Mouse (Mus musculus): ENCODE measurements at regions not wholly inside any gene's neighbourhood (a gene's known extent, or its start where the extent isn't known, plus 50 kb on each side); places are given as distances from the start of the nearest gene placed in this dataset.
A peak's percentile ranks its signal among the peaks of the same experiment; 100 is the strongest.

GRCm38 (mm10) chr2:82360224-82360623 is 307.2 kb downstream of the Zfp804a start:
- H3K4me2 ChIP-seq = no peak overlapping the region
- no peaks in the 10 kb centered on the region for H3K4me1 ChIP-seq
- 86% methylated on average over 9 of the region's 9 CpGs for WGBS
- no peak overlapping the region for H3K4me3 ChIP-seq
- H3K36me3 ChIP-seq (ENCODE audit: poor library complexity, severe bottlenecking) = no peaks in the 10 kb centered on the region
- no peak for ATAC-seq
- no peaks in the 10 kb centered on the region for H3K27me3 ChIP-seq
- H3K9me3 ChIP-seq (replicated peaks) = no peaks in the 10 kb centered on the region
- no peak overlapping the region for H3K9ac ChIP-seq
- H3K27ac ChIP-seq = no peak overlapping the region

GRCm38 (mm10) chr2:82373152-82373551 is 320.1 kb downstream of the Zfp804a start:
- 76% methylated on average over 3 of the region's 3 CpGs for WGBS
- Histone ChIP-seq H3K4me2 (no peak overlapping the region), H3K4me1 (no peaks in the 10 kb centered on the region), H3K9ac (no peak overlapping the region), H3K9me3 (replicated peaks) (no peaks in the 10 kb centered on the region), H3K4me3 (no peak overlapping the region), H3K27ac (no peak overlapping the region), H3K36me3 (ENCODE audit: poor library complexity, severe bottlenecking) (no peaks in the 10 kb centered on the region), H3K27me3 (no peaks in the 10 kb centered on the region)
- peak; percentile 50; the same call in 1 of the 2 replicates for ATAC-seq

GRCm38 (mm10) chr2:82378476-82378875 is 325.5 kb downstream of the Zfp804a start:
- H3K4me2 ChIP-seq = no peak overlapping the region
- H3K9me3 ChIP-seq (replicated peaks) = no peaks in the 10 kb centered on the region
- no peaks in the 10 kb centered on the region for H3K27me3 ChIP-seq
- H3K36me3 ChIP-seq (ENCODE audit: poor library complexity, severe bottlenecking) = no peaks in the 10 kb centered on the region
- no peak for ATAC-seq
- no peaks in the 10 kb centered on the region for H3K4me1 ChIP-seq
- no peak overlapping the region for H3K27ac ChIP-seq
- H3K4me3 ChIP-seq = no peak overlapping the region
- no peak overlapping the region for H3K9ac ChIP-seq

- no peaks in the 10 kb centered on the region for H3K9me3 ChIP-seq (replicated peaks)
- no peak overlapping the region for H3K9ac ChIP-seq
- no peak for ATAC-seq
- 79% methylated on average over 2 of the region's 2 CpGs for WGBS
- H3K4me3 ChIP-seq = no peak overlapping the region
- H3K4me1 ChIP-seq = no peaks in the 10 kb centered on the region
- no peak overlapping the region for H3K27ac ChIP-seq
- H3K36me3 ChIP-seq (ENCODE audit: poor library complexity, severe bottlenecking) = no peaks in the 10 kb centered on the region
- no peak overlapping the region for H3K4me2 ChIP-seq
- H3K27me3 ChIP-seq = no peaks in the 10 kb centered on the region
Measured at GRCm38 (mm10) chr2:82385123-82385522, 332.1 kb downstream of the Zfp804a start.

- Histone ChIP-seq H3K9ac (no peak overlapping the region), H3K4me2 (no peak overlapping the region), H3K27me3 (no peaks in the 10 kb centered on the region), H3K27ac (no peak overlapping the region), H3K9me3 (replicated peaks) (no peaks in the 10 kb centered on the region), H3K4me1 (no peaks in the 10 kb centered on the region), H3K36me3 (ENCODE audit: poor library complexity, severe bottlenecking) (no peaks in the 10 kb centered on the region), H3K4me3 (no peak overlapping the region)
- 69% methylated on average over 1 of the region's 1 CpGs for WGBS
- no peak for ATAC-seq
Measured at GRCm38 (mm10) chr2:82387744-82388143, 334.7 kb downstream of the Zfp804a start.

- Histone ChIP-seq H3K36me3 (ENCODE audit: poor library complexity, severe bottlenecking) (no peaks in the 10 kb centered on the region), H3K4me3 (no peak overlapping the region), H3K4me2 (no peak overlapping the region), H3K27me3 (no peaks in the 10 kb centered on the region), H3K4me1 (no peaks in the 10 kb centered on the region), H3K9ac (no peak overlapping the region), H3K27ac (no peak overlapping the region), H3K9me3 (replicated peaks) (no peaks in the 10 kb centered on the region)
- no peak for ATAC-seq
- 76% methylated on average over 4 of the region's 4 CpGs for WGBS
Measured at GRCm38 (mm10) chr2:82395426-82395825, 342.4 kb downstream of the Zfp804a start.

- Histone ChIP-seq H3K27ac (no peak overlapping the region), H3K9me3 (replicated peaks) (no peaks in the 10 kb centered on the region), H3K4me2 (no peak overlapping the region), H3K27me3 (no peaks in the 10 kb centered on the region), H3K4me1 (no peaks in the 10 kb centered on the region), H3K4me3 (no peak overlapping the region), H3K9ac (no peak overlapping the region), H3K36me3 (ENCODE audit: poor library complexity, severe bottlenecking) (no peaks in the 10 kb centered on the region)
- ATAC-seq = no peak
Measured at GRCm38 (mm10) chr2:82445706-82446105, 392.7 kb downstream of the Zfp804a start.

GRCm38 (mm10) chr2:82455743-82456142 is 402.7 kb downstream of the Zfp804a start:
- H3K4me3 ChIP-seq = no peak overlapping the region
- no peaks in the 10 kb centered on the region for H3K9me3 ChIP-seq (replicated peaks)
- WGBS = 86% methylated on average over 3 of the region's 3 CpGs
- no peak overlapping the region for H3K4me2 ChIP-seq
- ATAC-seq = no peak
- H3K36me3 ChIP-seq (ENCODE audit: poor library complexity, severe bottlenecking) = no peaks in the 10 kb centered on the region
- H3K27me3 ChIP-seq = no peaks in the 10 kb centered on the region
- no peak overlapping the region for H3K9ac ChIP-seq
- H3K27ac ChIP-seq = no peak overlapping the region
- H3K4me1 ChIP-seq = no peaks in the 10 kb centered on the region

Measured in forebrain, embryonic 13.5 days (tissue).